Mouse (Mus musculus) heart, adult 2 months (tissue): ENCODE results near the gene S1pr1.

ENCODE experiments used
- CTCF ChIP-seq: fragments of 200-600 bp; IDR thresholded peaks from 2 replicates; pipeline ENCODE4 v1.8.1; 2022; ENCODE audit warnings: antibody characterized with exemption, mild to moderate bottlenecking, moderate library complexity
- EP300 ChIP-seq: fragments of 200-500 bp; IDR thresholded peaks from 2 replicates; pipeline ENCODE4 v1.6.1; 2011; ENCODE audit warnings: low read depth, low read length, control low read depth; ENCODE audit not compliant: insufficient read depth
- POLR2A ChIP-seq: fragments of 200-500 bp; IDR thresholded peaks from 2 replicates; pipeline ENCODE4 v1.6.1; 2011; ENCODE audit warnings: mild to moderate bottlenecking, low read depth, low read length, control low read depth; ENCODE audit not compliant: insufficient read depth

GRCm38 (mm10) chr3:115729187-115729586 is 14.3 kb upstream of the S1pr1 start:
- no peak for TF ChIP-seq EP300
- no peak for TF ChIP-seq CTCF
- TF ChIP-seq POLR2A = no peak
